Mouse (Mus musculus) urinary bladder, postnatal 14 days (tissue): ENCODE measurements around the gene Cideb.

Experiments used
- DNase-seq: peaks from one replicate; pipeline ENCODE4 v3.0.0; 2021; ENCODE audit warnings: low spot score

Gene Cideb

GRCm38 (mm10) chr14:55721700-55722437, 36.4 kb downstream of the Cideb start, which contains the start of gene Rabggta:
Gene Rabggta (minus strand): TSS chr14:55722263.
- DNase-seq, result peak; percentile 94

- no peak for DNase-seq
Observed at GRCm38 (mm10) chr14:55721076-55721475, 37.2 kb downstream of the Cideb start.

- DNase-seq, result no peak
Observed at GRCm38 (mm10) chr14:55720666-55721065, 37.6 kb downstream of the Cideb start.

- no peak for DNase-seq
Observed at GRCm38 (mm10) chr14:55719737-55720136, 38.5 kb downstream of the Cideb start.

- no peak for DNase-seq
Observed at GRCm38 (mm10) chr14:55716884-55717283, 41.4 kb downstream of the Cideb start.

GRCm38 (mm10) chr14:55716271-55716670, 42.0 kb downstream of the Cideb start:
- no peak for DNase-seq

- peak; percentile 38 for DNase-seq
Observed at GRCm38 (mm10) chr14:55714893-55715292, 43.4 kb downstream of the Cideb start.

GRCm38 (mm10) chr14:55713729-55714122, 44.5 kb downstream of the Cideb start, which contains the start of gene Tgm1:
Gene Tgm1 (minus strand): TSS chr14:55713926.
- peak; percentile 37 for DNase-seq

GRCm38 (mm10) chr14:55713007-55713728, 45.1 kb downstream of the Cideb start:
- peak; percentile 61 for DNase-seq

GRCm38 (mm10) chr14:55711786-55712185, 46.5 kb downstream of the Cideb start:
- no peak for DNase-seq

GRCm38 (mm10) chr14:55709509-55709908, 48.7 kb downstream of the Cideb start:
- DNase-seq, result no peak

- no peak for DNase-seq
Observed at GRCm38 (mm10) chr14:55707397-55707796, 50.9 kb downstream of the Cideb start.

- no peak for DNase-seq
Observed at GRCm38 (mm10) chr14:55706051-55706600, 52.1 kb downstream of the Cideb start.
